8 mouse cellular contexts compared by ENCODE assay signal in the genomic region with DNA sequence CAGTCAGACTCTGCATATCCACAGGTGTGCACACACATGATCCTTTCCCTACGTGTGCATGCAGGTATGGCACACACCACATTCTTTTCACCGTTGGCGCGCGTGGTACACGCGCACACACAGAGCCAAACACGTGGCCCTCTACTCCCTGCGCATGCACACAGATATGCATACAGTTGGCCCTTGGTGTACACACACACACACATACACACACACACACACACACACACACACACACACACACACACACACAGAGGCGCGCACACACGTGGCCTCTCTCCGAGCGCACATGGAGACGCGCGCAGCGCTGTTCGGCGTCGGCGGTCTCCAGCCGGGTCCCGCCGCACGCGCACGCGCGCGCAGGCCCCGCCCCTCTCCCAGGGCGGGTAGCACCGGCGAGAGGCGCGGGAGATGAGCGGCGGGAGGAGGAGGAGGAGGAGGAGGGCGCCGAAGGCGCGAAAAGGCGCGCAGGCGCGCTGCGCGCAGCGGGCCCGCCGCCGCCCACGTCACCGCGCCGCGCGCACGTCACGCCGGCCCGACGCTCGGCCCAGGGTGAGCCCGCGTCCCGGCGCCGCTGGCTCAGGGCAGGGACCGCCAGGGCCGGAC. TPM values are rescaled to one million over a fixed set of nuclear protein-coding genes. Genes with fewer than 3 reads are reported as not detected.
DNase-seq lines count a peak whose midpoint lies in the region; ATAC-seq lines count a peak whose summit lies in the region.

A gene (plus strand): TSS at position 497 of the 606 bp plus-strand sequence.

- ATAC-seq in hindbrain, embryonic 13.5 days (ENCODE audit: low FRiP score): peak; percentile 95

- DNase-seq in NIH3T3 (ENCODE audit: low read depth): peak; percentile 91
- DNase-seq in cerebellum, postnatal 10 days: peak; percentile 81 to 92
- DNase-seq in frontal cortex, postnatal 14 days (ENCODE audit: low spot score in 2 of 2): peak; percentile 59 to 68
- DNase-seq in layer of hippocampus, postnatal 25 days (ENCODE audit: extremely low spot score in 1 of 2, low spot score in 1 of 2): peak; percentile 55 to 63
- peak; percentile 65 for DNase-seq in lung, postnatal 25 days (ENCODE audit: low spot score)
- DNase-seq in retina, embryonic 14.5 days (ENCODE audit: low spot score): peak; percentile 89
- peak; percentile 92 for DNase-seq in thymus, postnatal 4 days

- H3K9ac ChIP-seq in hindbrain, embryonic 13.5 days: peak within 1 kb of the TSS; percentile 94

- H3K4me2 ChIP-seq in hindbrain, embryonic 13.5 days: peak within 1 kb of the TSS; percentile 91

- H3K4me1 ChIP-seq in hindbrain, embryonic 13.5 days (replicated peaks): peaks cover 29% of the 10 kb centered on the region

- H3K36me3 ChIP-seq in hindbrain, embryonic 13.5 days: peaks cover 26% of the 10 kb centered on the region

- peak within 1 kb of the TSS; percentile 92 for H3K4me3 ChIP-seq in hindbrain, embryonic 13.5 days

- WGBS in hindbrain, embryonic 13.5 days: under 1% methylated on average over 40 of the region's 72 CpGs

- peak within 1 kb of the TSS; percentile 83 for H3K27ac ChIP-seq in hindbrain, embryonic 13.5 days

- no peaks in the 10 kb centered on the region for H3K9me3 ChIP-seq in hindbrain, embryonic 13.5 days

- no peaks in the 10 kb centered on the region for H3K27me3 ChIP-seq in hindbrain, embryonic 13.5 days

RNA-seq across cellular contexts. Expression of the gene that starts here (rescaled TPM):
- polyA plus RNA-seq in hindbrain, embryonic 13.5 days (2015; fragmentation: Nextera tagmentation; extraction: Ambion mirVana): 99.5 and 103 TPM in 2 replicates
- total RNA-seq in layer of hippocampus, postnatal 25 days (2021): 10 to 100 TPM; 67.2 to 68.9 TPM

Comparison
In these comparisons a context has a peak if more than half of its experiments do, and no peak if none do; other contexts are left out.
1. Peak in every context shown above with its lines: DNase-seq, ATAC-seq, H3K4me3 ChIP-seq and H3K27ac ChIP-seq.